Mouse (Mus musculus) midbrain, postnatal 0 days (tissue): ENCODE results near the gene Etv2. TPM values are rescaled to one million over a fixed set of nuclear protein-coding genes. Genes with fewer than 3 reads are reported as not detected.

Experiments used
- ATAC-seq: fragments of 200-750 bp; cut with Nextera tagmentation; 2 replicates; pipeline ENCODE4 v1.8.0; 2017; ENCODE audit warnings: moderate number of reproducible peaks, mild to moderate bottlenecking, moderate TSS enrichment, moderate library complexity; ENCODE audit not compliant: low FRiP score
- DNase-seq: peaks from one replicate; pipeline ENCODE4 v3.0.0-alpha.2; 2015; ENCODE audit warnings: low spot score
- H3K27ac ChIP-seq: fragments of 300-500 bp; sonication (generic); 2 replicates; pipeline ENCODE4 v1.5.1; 2014; ENCODE audit warnings: low read depth, mild to moderate bottlenecking, low read length, mixed read lengths
- H3K27me3 ChIP-seq: fragments of 300-500 bp; sonication (generic); 2 replicates; pipeline ENCODE4 v1.6.1; 2014; ENCODE audit warnings: low read length, control low read depth, mixed read lengths; ENCODE audit not compliant: insufficient read depth
- H3K36me3 ChIP-seq: fragments of 300-500 bp; sonication (generic); 2 replicates; pipeline ENCODE4 v1.6.1; 2014; ENCODE audit warnings: low read length, control low read depth, mixed read lengths; ENCODE audit not compliant: insufficient read depth
- H3K4me1 ChIP-seq: fragments of 300-500 bp; sonication (generic); 2 replicates; pipeline ENCODE4 v1.6.1; 2014; ENCODE audit warnings: mild to moderate bottlenecking, control low read depth, antibody characterized with exemption, low read length, mixed read lengths; ENCODE audit not compliant: insufficient read depth
- H3K4me2 ChIP-seq: fragments of 300-500 bp; sonication (generic); 2 replicates; pipeline ENCODE4 v1.6.1; 2014; ENCODE audit warnings: low read depth, mild to moderate bottlenecking, low read length, mixed read lengths; ENCODE audit not compliant: poor library complexity, severe bottlenecking
- H3K4me3 ChIP-seq: fragments of 300-500 bp; sonication (generic); 2 replicates; pipeline ENCODE4 v1.5.1; 2014; ENCODE audit warnings: low read depth, mild to moderate bottlenecking, low read length, moderate library complexity
- H3K9ac ChIP-seq: fragments of 300-500 bp; sonication (generic); replicated peaks from 2 replicates; pipeline ENCODE4 v1.6.1; 2014; ENCODE audit warnings: mild to moderate bottlenecking, low read length, moderate library complexity, mixed read lengths; ENCODE audit not compliant: poor library complexity, severe bottlenecking
- H3K9me3 ChIP-seq: fragments of 300-500 bp; sonication (generic); 2 replicates; pipeline ENCODE4 v1.6.1; 2016; ENCODE audit warnings: low read length, control low read depth
- CTCF ChIP-seq: IDR thresholded peaks from 2 replicates; pipeline ENCODE4 v1.5.1; 2016; ENCODE audit warnings: antibody characterized with exemption, mild to moderate bottlenecking
- WGBS: fragments of 180-500 bp; shearing (Covaris S2); extraction: QIAGEN DNeasy Blood & Tissue Kit; methylation state at CpG from one replicate; pipeline ENCODE4 v1.1.7; 2014; 5-methylcytosine and 5-hydroxymethylcytosine counted together
- polyA plus RNA-seq: library from polyadenylated mRNA; unstranded; fragments of >200 nt; fragmentation: Nextera tagmentation; extraction: Ambion mirVana; gene quantifications from 2 replicates; pipeline ENCODE4 v1.2.1, GENCODE M21; 2015
- total RNA-seq: library from RNA; depleted of rRNA; stranded (reverse); fragments of >200 nt; gene quantifications from 2 replicates; pipeline ENCODE4 v1.2.3, GENCODE M21; 2014; rRNA removed

The Etv2 gene
- total RNA-seq (1.2 TPM in 1 of 2 replicates, not detected in the other), polyA plus RNA-seq (0.15 TPM in 1 of 2 replicates, not detected in the other)

DNA sequence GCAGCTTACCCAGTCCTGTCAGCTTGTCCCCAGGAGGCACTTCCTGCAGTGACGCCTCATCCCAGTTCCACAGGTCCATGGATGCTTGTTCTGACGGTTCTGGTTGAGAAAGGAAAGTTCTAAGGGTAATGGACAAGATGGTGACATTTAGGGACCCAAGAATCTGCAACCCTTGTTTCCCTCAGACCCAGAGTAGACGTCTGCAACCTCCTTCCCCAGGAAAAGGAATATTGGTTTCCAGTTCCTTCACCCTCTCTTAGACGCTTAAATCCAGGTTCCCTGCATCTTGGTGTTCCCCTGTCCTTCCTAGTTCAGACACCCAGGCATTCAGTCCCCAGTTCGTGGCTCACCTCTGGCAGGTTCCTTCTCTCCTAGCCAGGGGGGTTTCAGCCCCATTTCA is at the start of gene Etv2:
TSS of gene Etv2 (minus strand) at position 101 of the 400 bp plus-strand sequence.
- DNase-seq (no peak), ATAC-seq (no peak)
- H3K9me3 ChIP-seq, result no peaks in the 10 kb centered on the region
- H3K9ac ChIP-seq, result no peak within 1 kb of the TSS
- no peaks in the 10 kb centered on the region for H3K4me1 ChIP-seq
- no peak for TF ChIP-seq CTCF
- H3K27me3 ChIP-seq, result peaks cover 55% of the 10 kb centered on the region
- H3K27ac ChIP-seq, result no peak within 1 kb of the TSS
- H3K4me2 ChIP-seq, result peak within 1 kb of the TSS; percentile 15; the same call in 1 of the 2 replicates
- peaks cover 10% of the 10 kb centered on the region for H3K36me3 ChIP-seq
- WGBS, result 4% methylated on average over 5 of the region's 5 CpGs
- 0 out of 2 replicates have a peak within 1 kb of the TSS, but pooled peaks have one; percentile 3 for H3K4me3 ChIP-seq

GRCm38 (mm10) chr7:30683425-30683824 is 47.8 kb upstream of the Etv2 start:
- ATAC-seq, result no peak
- Histone ChIP-seq H3K9ac (no peak overlapping the region), H3K27ac (no peak overlapping the region), H3K9me3 (no peaks in the 10 kb centered on the region), H3K4me1 (no peaks in the 10 kb centered on the region), H3K27me3 (peaks cover 14% of the 10 kb centered on the region), H3K4me2 (no peak overlapping the region), H3K36me3 (no peaks in the 10 kb centered on the region), H3K4me3 (no peak overlapping the region)
- 83% methylated on average over 2 of the region's 2 CpGs for WGBS
- TF ChIP-seq CTCF, result no peak
- DNase-seq, result no peak

GRCm38 (mm10) chr7:30681897-30682296 is 46.2 kb upstream of the Etv2 start:
- no peak for DNase-seq
- WGBS, result 68% methylated on average over 5 of the region's 5 CpGs

DNA sequence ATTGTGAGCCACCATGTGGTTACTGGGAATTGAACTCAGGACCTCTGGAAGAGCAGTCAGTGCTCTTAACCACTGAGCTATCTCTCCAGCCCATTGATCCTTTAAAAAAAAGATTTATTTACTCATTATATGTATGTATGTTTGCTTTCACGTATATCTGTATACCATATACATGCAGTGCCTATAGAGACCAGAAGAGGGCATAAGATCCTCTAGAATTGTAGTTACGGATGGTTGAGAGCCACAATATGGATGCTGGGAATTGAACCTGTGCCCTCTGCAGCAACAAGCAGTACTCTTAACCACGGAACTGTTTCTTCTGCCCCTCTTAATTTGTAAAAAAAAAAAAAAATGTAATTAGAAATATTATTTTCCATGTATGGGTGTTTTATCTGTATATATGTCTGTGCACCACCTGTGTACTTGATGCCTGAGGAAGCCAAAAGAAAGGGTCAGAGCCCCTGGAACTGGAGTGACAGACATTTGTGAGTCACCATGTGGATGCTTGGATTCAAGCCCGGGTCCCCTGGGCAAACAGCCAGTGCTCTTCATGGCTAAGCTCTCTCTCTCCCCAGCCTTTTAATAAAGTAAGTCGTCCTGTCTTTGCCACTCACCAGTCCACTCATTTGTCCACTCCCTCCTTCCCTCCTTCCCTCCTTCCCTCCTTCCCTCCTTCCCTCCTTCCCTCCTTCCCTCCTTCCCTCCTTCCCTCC is 42.8 kb upstream of the Etv2 start:
- Histone ChIP-seq H3K27me3 (0 out of 2 replicates have a peak, but pooled peaks cover 3% of the 10 kb centered on the region), H3K36me3 (no peaks in the 10 kb centered on the region), H3K27ac (no peak overlapping the region), H3K4me1 (no peaks in the 10 kb centered on the region), H3K4me3 (no peak overlapping the region), H3K9me3 (no peaks in the 10 kb centered on the region), H3K4me2 (no peak overlapping the region), H3K9ac (no peak overlapping the region)
- ATAC-seq (no peak), DNase-seq (peak; percentile 69)
- WGBS, result 63% methylated on average over 5 of the region's 5 CpGs
- peak; percentile 25; the same call in 1 of the 2 replicates for TF ChIP-seq CTCF

More at GRCm38 (mm10) chr7:30681897-30682296, 46.2 kb upstream of the Etv2 start:
- H3K36me3 ChIP-seq, result no peaks in the 10 kb centered on the region
- H3K27ac ChIP-seq, result no peak overlapping the region
- no peak for TF ChIP-seq CTCF
- no peaks in the 10 kb centered on the region for H3K9me3 ChIP-seq
- H3K4me1 ChIP-seq, result no peaks in the 10 kb centered on the region
- H3K4me3 ChIP-seq, result no peak overlapping the region
- H3K27me3 ChIP-seq, result 0 out of 2 replicates have a peak, but pooled peaks cover 3% of the 10 kb centered on the region
- no peak overlapping the region for H3K4me2 ChIP-seq
- H3K9ac ChIP-seq, result no peak overlapping the region
- no peak for ATAC-seq

DNA sequence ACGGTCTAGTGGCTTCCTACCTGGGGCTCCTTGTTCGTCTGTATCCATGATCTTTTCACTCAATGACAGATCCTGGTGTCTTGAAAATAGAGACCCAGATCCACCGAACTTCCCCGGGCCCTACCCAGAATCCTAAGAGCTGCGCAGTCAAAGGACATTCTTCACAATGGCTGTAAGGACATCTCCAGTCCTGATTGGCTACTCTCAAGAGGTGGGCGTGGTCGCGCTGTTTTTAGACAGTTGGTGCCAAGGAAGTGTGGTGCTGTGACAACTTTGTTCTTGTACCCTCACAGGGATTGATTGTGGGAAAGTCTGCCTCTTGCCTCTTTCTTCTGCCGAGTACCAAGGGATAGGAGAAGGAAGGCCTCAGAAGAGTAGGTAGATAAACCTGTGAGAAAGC is 35.8 kb upstream of the Etv2 start, which contains the start of gene Pmis2:
TSS of gene Pmis2 (minus strand) at position 126 of the 400 bp plus-strand sequence.
- no peak for ATAC-seq
- no peak for TF ChIP-seq CTCF
- Histone ChIP-seq H3K36me3 (no peaks in the 10 kb centered on the region), H3K4me1 (no peaks in the 10 kb centered on the region), H3K4me2 (no peak within 1 kb of the TSS), H3K4me3 (no peak within 1 kb of the TSS), H3K9me3 (no peaks in the 10 kb centered on the region), H3K9ac (no peak within 1 kb of the TSS), H3K27me3 (peaks cover 7% of the 10 kb centered on the region; the same call in 1 of the 2 replicates), H3K27ac (no peak within 1 kb of the TSS)
- 71% methylated on average over 9 of the region's 9 CpGs for WGBS
- no peak for DNase-seq

DNA sequence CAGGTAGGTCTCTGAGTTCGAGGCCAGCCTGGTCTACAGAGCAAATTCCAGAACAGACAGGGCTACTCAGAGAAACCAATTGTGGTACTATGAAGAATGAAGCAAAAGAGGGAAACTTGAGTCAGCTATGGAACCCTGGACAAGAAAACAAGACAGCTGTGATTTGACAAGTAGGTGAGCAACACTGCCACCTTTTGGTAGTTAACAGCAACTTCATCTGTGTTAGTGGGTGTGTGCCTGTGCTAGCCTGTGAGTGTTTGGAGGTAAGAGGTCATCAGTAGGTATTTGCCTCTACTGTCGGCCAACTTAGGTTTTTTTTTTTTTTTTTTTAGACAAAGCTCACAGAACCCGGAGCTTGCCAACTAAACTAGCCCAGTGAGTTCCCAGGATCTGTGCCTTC is 33.6 kb upstream of the Etv2 start:
- H3K36me3 ChIP-seq, result no peaks in the 10 kb centered on the region
- ATAC-seq (no peak), DNase-seq (peak; percentile 8)
- H3K27me3 ChIP-seq, result peaks cover 7% of the 10 kb centered on the region; the same call in 1 of the 2 replicates
- no peaks in the 10 kb centered on the region for H3K9me3 ChIP-seq
- TF ChIP-seq CTCF, result peak; percentile 42
- no peak overlapping the region for H3K4me3 ChIP-seq
- no peak overlapping the region for H3K27ac ChIP-seq
- WGBS, result 46% methylated on average over 3 of the region's 3 CpGs
- H3K4me1 ChIP-seq, result no peaks in the 10 kb centered on the region
- H3K4me2 ChIP-seq, result no peak overlapping the region
- no peak overlapping the region for H3K9ac ChIP-seq
